Mouse (Mus musculus) forebrain, embryonic 12.5 days (tissue): Measurements from ENCODE around the gene Naxd. TPM values are rescaled to one million over a fixed set of nuclear protein-coding genes. Genes with fewer than 3 reads are reported as not detected.
"Not testable (repeated sequence)": the region's sequence is repeated elsewhere in the genome, so short reads cannot be mapped to it uniquely, and the experiment has no call there.

Source experiments
- ATAC-seq: fragments of 200-750 bp; cut with Nextera tagmentation; 2 replicates; pipeline ENCODE4 v1.8.0; 2017; ENCODE audit warnings: moderate TSS enrichment; ENCODE audit not compliant: low FRiP score
- H3K27ac ChIP-seq: fragments of 300-500 bp; sonication (generic); 2 replicates; pipeline ENCODE4 v1.5.1; 2016; ENCODE audit warnings: mild to moderate bottlenecking
- H3K27me3 ChIP-seq: fragments of 300-500 bp; sonication (generic); 2 replicates; pipeline ENCODE4 v1.6.1; 2016; ENCODE audit warnings: mild to moderate bottlenecking
- H3K36me3 ChIP-seq: fragments of 300-500 bp; sonication (generic); replicated peaks from 2 replicates; pipeline ENCODE4 v1.6.1; 2016; ENCODE audit warnings: mild to moderate bottlenecking
- H3K4me1 ChIP-seq: fragments of 300-500 bp; sonication (generic); 2 replicates; pipeline ENCODE4 v1.6.1; 2016
- H3K4me2 ChIP-seq: fragments of 300-500 bp; sonication (generic); 2 replicates; pipeline ENCODE4 v1.6.1; 2016; ENCODE audit warnings: mild to moderate bottlenecking, moderate library complexity
- H3K4me3 ChIP-seq: fragments of 300-500 bp; sonication (generic); replicated peaks from 2 replicates; pipeline ENCODE4 v1.5.1; 2016; ENCODE audit warnings: mild to moderate bottlenecking
- H3K9ac ChIP-seq: fragments of 300-500 bp; sonication (generic); 2 replicates; pipeline ENCODE4 v1.6.1; 2016; ENCODE audit warnings: mild to moderate bottlenecking
- H3K9me3 ChIP-seq: fragments of 300-500 bp; sonication (generic); 2 replicates; pipeline ENCODE4 v1.6.1; 2016
- WGBS: fragments of 180-500 bp; shearing (Covaris S2); methylation state at CpG from one replicate; pipeline ENCODE4 v1.1.7; 2016; 5-methylcytosine and 5-hydroxymethylcytosine counted together
- polyA plus RNA-seq: library from polyadenylated mRNA; unstranded; fragments of >200 nt; fragmentation: Nextera tagmentation; extraction: Ambion mirVana; gene quantifications from 2 replicates; pipeline ENCODE4 v1.2.1, GENCODE M21; 2016

Gene Naxd
- polyA plus RNA-seq, 1 experiment from 2014 or later = 127 TPM

DNA sequence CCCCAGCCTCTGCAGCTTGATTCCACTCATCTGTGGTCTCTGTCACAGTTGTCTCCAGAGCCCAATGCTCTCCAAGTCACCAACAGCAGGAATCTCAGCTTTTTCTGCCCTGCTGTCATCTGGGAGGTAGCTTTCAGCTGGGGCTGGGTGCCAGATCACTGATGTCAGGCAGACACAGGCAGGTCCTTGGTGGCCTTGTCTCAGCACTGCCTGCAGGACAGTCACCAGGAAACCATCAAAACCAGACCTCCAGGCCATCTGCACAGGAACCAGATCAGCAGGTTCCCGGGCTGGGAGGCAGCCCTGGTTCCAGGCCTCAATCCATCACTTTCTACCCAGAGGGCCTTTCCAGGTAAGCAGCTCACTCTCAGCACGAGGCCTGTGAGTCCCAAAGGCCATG lies 35.5 kb upstream of the Naxd start:
- H3K9me3 ChIP-seq = no peaks in the 10 kb centered on the region
- no peaks in the 10 kb centered on the region for H3K36me3 ChIP-seq
- H3K4me2 ChIP-seq = no peak overlapping the region
- no peak overlapping the region for H3K9ac ChIP-seq
- no peak for ATAC-seq
- H3K4me3 ChIP-seq = no peak overlapping the region
- H3K27ac ChIP-seq = no peak overlapping the region
- H3K4me1 ChIP-seq = peaks cover 9% of the 10 kb centered on the region; the same call in 1 of the 2 replicates
- no peaks in the 10 kb centered on the region for H3K27me3 ChIP-seq
- 77% methylated on average over 2 of the region's 2 CpGs for WGBS

- Histone ChIP-seq H3K27ac (no peak overlapping the region), H3K4me2 (no peak overlapping the region), H3K36me3 (no peaks in the 10 kb centered on the region), H3K4me1 (peaks cover 9% of the 10 kb centered on the region; the same call in 1 of the 2 replicates), H3K9ac (no peak overlapping the region), H3K27me3 (no peaks in the 10 kb centered on the region), H3K9me3 (no peaks in the 10 kb centered on the region), H3K4me3 (no peak overlapping the region)
- ATAC-seq = no peak
- 90% methylated on average over 4 of the region's 4 CpGs for whole genome bisulfite sequencing
Measured at GRCm38 (mm10) chr8:11462641-11463040, 34.7 kb upstream of the Naxd start.

DNA sequence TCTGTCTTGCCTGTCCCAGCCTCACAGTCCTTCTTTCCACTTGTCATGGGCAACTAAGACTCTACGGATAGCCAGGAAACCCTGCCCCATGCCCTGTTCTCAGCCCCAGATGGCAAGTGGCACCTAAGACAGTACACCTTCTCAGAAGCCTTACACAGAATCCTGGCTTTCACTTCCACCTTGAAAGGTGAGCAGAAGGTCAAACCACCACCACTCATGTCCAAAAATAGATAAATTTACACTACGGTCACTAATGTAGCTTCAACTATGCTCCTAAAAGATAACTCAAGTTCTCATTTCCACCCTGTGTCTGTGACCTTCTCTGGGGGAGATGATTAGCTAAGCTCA lies 33.8 kb upstream of the Naxd start:
- Histone ChIP-seq H3K9me3 (no peaks in the 10 kb centered on the region), H3K36me3 (no peaks in the 10 kb centered on the region), H3K4me3 (no peak overlapping the region), H3K27ac (no peak overlapping the region), H3K4me1 (peaks cover 7% of the 10 kb centered on the region; the same call in 1 of the 2 replicates), H3K9ac (no peak overlapping the region), H3K4me2 (no peak overlapping the region), H3K27me3 (no peaks in the 10 kb centered on the region)
- 97% methylated on average over 2 of the region's 2 CpGs for WGBS
- ATAC-seq = no peak

DNA sequence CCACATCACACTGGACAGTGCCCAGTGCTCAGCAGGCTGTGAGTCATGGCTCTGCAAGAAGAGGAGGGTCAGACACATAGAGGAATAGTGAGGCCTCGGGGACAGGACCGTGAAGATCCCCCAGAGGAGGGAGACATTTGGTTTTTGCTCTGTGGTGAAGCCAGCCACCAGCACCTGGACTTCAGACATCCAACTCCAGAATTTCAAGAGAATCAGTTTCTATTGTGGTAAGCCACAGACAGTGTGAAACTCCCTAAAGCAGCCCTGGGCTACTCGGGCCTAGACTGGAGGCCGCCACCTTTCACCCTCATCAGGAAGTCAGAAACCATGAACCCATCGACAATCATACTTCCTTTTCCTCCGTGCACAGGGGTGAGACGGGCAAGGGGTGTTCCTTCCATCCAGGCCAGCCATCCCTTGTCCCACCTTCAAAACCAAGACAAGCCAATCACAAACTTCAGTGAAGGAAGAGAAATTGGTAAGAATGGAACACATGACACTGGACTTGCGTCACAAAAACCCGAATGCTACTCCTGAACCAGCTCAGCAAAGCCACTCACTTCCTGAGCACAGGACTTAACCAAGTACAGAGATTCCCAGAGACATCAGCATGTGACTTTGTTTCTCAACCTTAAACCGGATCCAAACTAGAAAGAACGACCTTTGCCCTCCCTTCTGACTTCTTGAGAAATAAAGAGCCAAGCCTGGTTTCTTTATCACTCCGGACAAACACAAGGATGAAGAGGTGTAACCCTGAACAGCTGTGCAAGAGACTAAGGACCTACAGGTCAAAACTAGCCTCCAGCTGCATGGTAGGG lies 33.2 kb upstream of the Naxd start:
- WGBS = 87% methylated on average over 12 of the region's 12 CpGs
- Histone ChIP-seq H3K9me3 (no peaks in the 10 kb centered on the region), H3K9ac (no peak overlapping the region), H3K4me3 (no peak overlapping the region), H3K4me1 (peaks cover 9% of the 10 kb centered on the region), H3K27me3 (no peaks in the 10 kb centered on the region), H3K36me3 (no peaks in the 10 kb centered on the region), H3K27ac (no peak overlapping the region), H3K4me2 (no peak overlapping the region)
- ATAC-seq = no peak

DNA sequence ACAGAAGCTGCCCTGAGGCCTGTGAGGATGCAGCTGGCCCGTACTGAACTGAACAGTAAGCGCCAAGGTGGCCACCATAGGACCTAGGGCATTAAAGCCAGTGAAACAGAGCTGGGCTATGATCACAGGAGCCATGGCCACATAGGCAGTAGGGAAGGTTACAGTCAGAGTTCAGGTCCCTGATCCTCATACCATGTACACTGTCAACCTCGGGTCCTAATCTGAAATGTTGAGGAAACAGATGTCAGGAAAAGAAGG lies 32.7 kb upstream of the Naxd start:
- Histone ChIP-seq H3K4me2 (no peak overlapping the region), H3K27me3 (no peaks in the 10 kb centered on the region), H3K4me3 (no peak overlapping the region), H3K4me1 (peaks cover 10% of the 10 kb centered on the region), H3K36me3 (no peaks in the 10 kb centered on the region), H3K9ac (no peak overlapping the region), H3K27ac (no peak overlapping the region), H3K9me3 (no peaks in the 10 kb centered on the region)
- ATAC-seq = no peak
- WGBS = 82% methylated on average over 3 of the region's 3 CpGs

- H3K9ac ChIP-seq = no peak overlapping the region
- H3K9me3 ChIP-seq = no peaks in the 10 kb centered on the region
- no peak for ATAC-seq
- H3K4me3 ChIP-seq = no peak overlapping the region
- H3K27me3 ChIP-seq = peaks cover 4% of the 10 kb centered on the region; the same call in 1 of the 2 replicates
- no peak overlapping the region for H3K4me2 ChIP-seq
- H3K4me1 ChIP-seq = peaks cover 10% of the 10 kb centered on the region
- no peak overlapping the region for H3K27ac ChIP-seq
- no peaks in the 10 kb centered on the region for H3K36me3 ChIP-seq
- 86% methylated on average over 4 of the region's 4 CpGs for WGBS
Measured at GRCm38 (mm10) chr8:11465619-11466018, 31.7 kb upstream of the Naxd start.

- ATAC-seq, H3K4me3 ChIP-seq, H3K9ac ChIP-seq, H3K4me2 ChIP-seq, H3K27me3 ChIP-seq, H3K9me3 ChIP-seq, H3K27ac ChIP-seq, H3K36me3 ChIP-seq: not testable (repeated sequence)
- 52% methylated on average over 5 of the region's 5 CpGs for WGBS
- H3K4me1 ChIP-seq = peaks cover 13% of the 10 kb centered on the region
Measured at GRCm38 (mm10) chr8:11466528-11466927, 30.8 kb upstream of the Naxd start.

DNA sequence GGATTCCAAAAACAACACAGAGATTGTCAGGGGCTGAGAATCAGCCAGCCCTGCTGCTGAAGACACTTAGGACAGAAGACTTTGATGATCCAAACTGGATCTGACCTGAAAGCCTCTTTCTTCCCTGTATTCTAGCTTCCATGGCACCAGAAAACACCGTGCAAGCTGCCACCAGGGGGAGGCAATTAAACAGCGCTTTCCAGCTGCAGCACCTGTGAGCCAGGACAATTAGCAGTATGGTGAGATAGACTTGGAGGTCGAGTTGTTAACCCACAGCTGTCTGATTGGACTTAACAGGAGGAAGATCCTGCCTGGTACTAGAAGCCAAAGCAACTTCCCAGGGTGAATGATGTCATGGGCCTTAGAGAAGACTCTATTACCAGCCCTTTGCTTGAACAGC lies 28.2 kb upstream of the Naxd start:
- 5% methylated on average over 3 of the region's 3 CpGs for WGBS
- Histone ChIP-seq H3K4me1 (peaks cover 13% of the 10 kb centered on the region), H3K4me3 (no peak overlapping the region), H3K4me2 (no peak overlapping the region), H3K27me3 (peaks cover 29% of the 10 kb centered on the region), H3K36me3 (no peaks in the 10 kb centered on the region), H3K27ac (no peak overlapping the region), H3K9ac (no peak overlapping the region), H3K9me3 (no peaks in the 10 kb centered on the region)
- ATAC-seq = no peak

DNA sequence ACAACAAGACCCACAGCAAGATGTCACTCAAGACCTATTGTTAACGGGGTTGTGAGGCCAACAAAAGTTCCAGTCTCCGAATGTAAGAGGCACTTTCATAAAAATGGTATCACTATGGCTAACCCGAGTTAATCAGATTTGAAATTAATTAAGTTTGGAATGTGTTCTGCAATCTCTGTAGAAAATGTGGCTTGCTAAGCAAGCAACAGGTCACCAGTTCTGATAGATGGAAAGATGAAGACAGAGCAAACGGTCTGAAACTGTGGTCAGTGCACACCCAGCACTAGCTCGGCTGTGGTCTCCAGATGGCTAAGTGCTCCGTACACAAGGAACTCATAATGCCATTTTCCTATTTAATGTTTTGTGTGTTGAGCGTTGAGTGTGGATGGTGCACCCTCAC lies 26.6 kb upstream of the Naxd start:
- no peak for ATAC-seq
- 71% methylated on average over 7 of the region's 7 CpGs for WGBS
- Histone ChIP-seq H3K4me1 (peaks cover 13% of the 10 kb centered on the region), H3K36me3 (no peaks in the 10 kb centered on the region), H3K27ac (no peak overlapping the region), H3K4me2 (no peak overlapping the region), H3K4me3 (no peak overlapping the region), H3K9me3 (no peaks in the 10 kb centered on the region), H3K9ac (no peak overlapping the region), H3K27me3 (peaks cover 45% of the 10 kb centered on the region)

DNA sequence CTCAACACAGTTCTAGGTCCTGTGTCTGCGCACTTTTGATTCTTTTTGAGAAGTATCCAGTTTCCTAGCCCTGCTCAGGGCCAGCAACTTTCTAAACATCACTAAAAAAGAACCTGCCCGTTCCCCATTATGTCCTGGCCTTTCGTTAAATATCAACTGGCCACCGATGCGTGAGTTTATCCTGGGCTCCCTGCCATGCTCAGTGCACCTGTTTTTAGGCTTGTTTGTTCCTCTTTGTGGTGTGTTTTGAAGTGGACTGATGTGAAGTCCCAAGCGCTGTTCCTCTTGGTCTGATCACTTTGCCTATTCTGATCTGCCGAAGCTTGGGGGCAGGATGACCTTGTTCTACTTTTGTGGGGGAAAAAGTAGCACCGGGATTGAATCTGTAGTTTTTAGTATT lies 26.0 kb upstream of the Naxd start:
- Histone ChIP-seq H3K9me3 (no peaks in the 10 kb centered on the region), H3K27ac (no peak overlapping the region), H3K4me2 (no peak overlapping the region), H3K27me3 (peaks cover 51% of the 10 kb centered on the region), H3K36me3 (no peaks in the 10 kb centered on the region), H3K4me3 (no peak overlapping the region), H3K4me1 (peaks cover 8% of the 10 kb centered on the region), H3K9ac (no peak overlapping the region)
- ATAC-seq = no peak
- 32% methylated on average over 8 of the region's 8 CpGs for WGBS

DNA sequence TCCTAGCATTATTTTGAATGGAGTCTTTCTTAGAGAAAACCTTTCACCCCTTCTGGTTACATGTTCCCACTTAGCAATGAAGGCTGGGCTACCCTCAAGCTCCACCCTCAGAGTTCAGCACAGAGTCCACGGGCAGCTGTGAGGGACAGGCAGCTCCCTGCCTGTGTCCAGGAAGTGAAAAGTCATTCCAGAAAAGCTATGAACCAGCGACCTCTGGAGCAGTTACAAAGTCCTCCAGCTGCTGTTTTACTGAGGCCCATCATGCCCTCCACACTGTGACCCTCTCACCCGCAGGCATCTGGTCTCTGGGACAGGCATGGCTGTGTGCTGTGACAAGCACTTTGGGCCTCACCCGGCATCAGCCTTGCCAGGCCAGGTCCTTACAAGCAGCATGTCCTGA lies 24.2 kb upstream of the Naxd start:
- Histone ChIP-seq H3K4me2 (no peak overlapping the region), H3K9ac (no peak overlapping the region), H3K9me3 (no peaks in the 10 kb centered on the region), H3K4me1 (peaks cover 21% of the 10 kb centered on the region), H3K27me3 (peaks cover 69% of the 10 kb centered on the region), H3K27ac (no peak overlapping the region), H3K4me3 (no peak overlapping the region), H3K36me3 (no peaks in the 10 kb centered on the region)
- no peak for ATAC-seq
- 48% methylated on average over 4 of the region's 4 CpGs for WGBS

GRCm38 (mm10) chr8:11475397-11475796 lies 21.9 kb upstream of the Naxd start:
- Histone ChIP-seq H3K27ac (no peak overlapping the region), H3K9me3 (no peaks in the 10 kb centered on the region), H3K4me3 (no peak overlapping the region), H3K36me3 (no peaks in the 10 kb centered on the region), H3K27me3 (peaks cover 91% of the 10 kb centered on the region), H3K9ac (no peak overlapping the region), H3K4me2 (no peak overlapping the region), H3K4me1 (peaks cover 31% of the 10 kb centered on the region)
- 5% methylated on average over 9 of the region's 10 CpGs for WGBS
- ATAC-seq = no peak

GRCm38 (mm10) chr8:11475876-11476275 lies 21.4 kb upstream of the Naxd start:
- H3K36me3 ChIP-seq = no peaks in the 10 kb centered on the region
- H3K9ac ChIP-seq = no peak overlapping the region
- peaks cover 31% of the 10 kb centered on the region for H3K4me1 ChIP-seq
- H3K27me3 ChIP-seq = peaks cover 92% of the 10 kb centered on the region
- H3K9me3 ChIP-seq = no peaks in the 10 kb centered on the region
- H3K4me3 ChIP-seq = no peak overlapping the region
- H3K27ac ChIP-seq = no peak overlapping the region
- 24% methylated on average over 2 of the region's 2 CpGs for WGBS
- no peak for ATAC-seq
- no peak overlapping the region for H3K4me2 ChIP-seq
